Mouse (Mus musculus): ENCODE measurements around the gene Slc9a9.

- no peak for TF ChIP-seq CTCF (IDR thresholded peaks at IDR 0.05 in 2 of 3, conservative IDR thresholded peaks at IDR 0.05 in 1 of 3; ENCODE audit: control insufficient read depth in 1 of 3, insufficient read depth in 1 of 3, low read depth in 2 of 3, low read length in 3 of 3, poor library complexity in 1 of 3, severe bottlenecking in 1 of 3)
- TF ChIP-seq CHD1 (IDR thresholded peaks at IDR 0.05; ENCODE audit: low read depth, low read length) = no peak
- TF ChIP-seq ZC3H11A (IDR thresholded peaks at IDR 0.05; ENCODE audit: low read depth, low read length) = no peak
- TF ChIP-seq ELF1 (IDR thresholded peaks at IDR 0.05; ENCODE audit: low read depth, low read length) = no peak
- no peak for TF ChIP-seq HCFC1 (IDR thresholded peaks at IDR 0.05; ENCODE audit: low read depth, low read length)
- TF ChIP-seq TCF12 (IDR thresholded peaks at IDR 0.05; ENCODE audit: low read depth, low read length) = no peak
- no peak for TF ChIP-seq EP300 (IDR thresholded peaks at IDR 0.05; ENCODE audit: low read depth in 1 of 2, low read length in 2 of 2)
- TF ChIP-seq BHLHE40 (IDR thresholded peaks at IDR 0.05; ENCODE audit: borderline replicate concordance, low read depth, low read length) = no peak
- no peak for TF ChIP-seq MAFK (IDR thresholded peaks at IDR 0.05; ENCODE audit: borderline replicate concordance, low read depth, low read length)
- no peak for TF ChIP-seq TAL1 (IDR thresholded peaks at IDR 0.05; ENCODE audit: low read length)
- no peak for TF ChIP-seq ETS1 (IDR thresholded peaks at IDR 0.05; ENCODE audit: low read depth, low read length)
These were observed 302.3 kb downstream of the Slc9a9 start for GRCm38 (mm10) chr9:94972021-94972420.

All from MEL (cell line).